Comparison of ENCODE assay signal across 21 mouse cellular contexts in the genomic region with DNA sequence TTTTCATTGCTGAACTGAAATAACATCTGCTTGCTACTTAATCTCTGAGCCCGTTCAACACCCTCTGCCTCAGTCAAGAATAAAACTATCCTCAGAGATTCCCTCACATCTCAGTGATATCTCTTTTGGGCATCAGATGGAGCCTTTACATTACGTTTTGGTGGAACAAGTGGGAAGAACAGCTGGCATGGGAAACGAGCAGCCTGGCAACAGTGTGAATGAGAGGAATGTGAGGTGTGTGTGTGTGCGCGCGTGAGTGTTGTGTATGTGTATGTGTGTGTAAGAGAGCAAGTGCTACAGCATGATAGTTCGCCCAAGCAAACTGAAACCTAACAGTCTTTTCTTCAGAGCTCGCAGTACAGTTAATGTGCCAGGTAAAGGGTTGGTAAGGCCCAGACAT.
A peak's percentile ranks its signal among the peaks of the same experiment; 100 is the strongest.
DNase-seq lines count a peak whose midpoint lies in the region; ATAC-seq lines count a peak whose summit lies in the region.
"Had no signal": no experiment of that assay in that cellular context is flagged by ENCODE, and none has a peak within 500 bp of the region (broad histone marks: within the 10 kb centered on the region; RNA-seq: fewer than 3 reads in every experiment).

No protein-coding gene starts in this region.

- DNase-seq in frontal cortex, postnatal 10 days (ENCODE audit: low spot score in 2 of 2): no peak
- DNase-seq in right cerebral cortex, adult 18-20 months: peak; percentile 16
- no peak for DNase-seq in right cerebral cortex, postnatal 4 days
- peak; percentile 11 for DNase-seq in right cerebral cortex, postnatal 25 days
- DNase-seq in heart, adult 9 months (ENCODE audit: low spot score in 2 of 2): no peak
- DNase-seq in adipocyte (ENCODE audit: low spot score): no peak
- DNase-seq: adrenal gland, adult 2 months; adrenal gland, postnatal 14 days; B cell, adult 2 months; cerebellum, adult 11-12 months; cerebellum, adult 8-10 months; cerebellum, postnatal 14 days; gastrocnemius, adult 2 months; gastrocnemius, postnatal 14 days; heart, adult 11 months; heart, postnatal 10 days; heart, postnatal 36 days had no signal

- peak; percentile 79 for ATAC-seq in frontal cortex, adult (ENCODE audit: low TSS enrichment)
- ATAC-seq: forebrain, embryonic 14.5 days; hindbrain, embryonic 16.5 days; Patski had no signal

Comparison
In these comparisons a context has a peak if more than half of its experiments do, and no peak if none do; other contexts are left out.
1. DNase-seq: peak in right cerebral cortex, adult 18-20 months (single experiment) and right cerebral cortex, postnatal 25 days (single experiment); none in frontal cortex, postnatal 10 days (0 of 2), right cerebral cortex, postnatal 4 days (single experiment), heart, adult 9 months (0 of 2) and adipocyte (single experiment).